Mouse (Mus musculus) T-cell, adult 2 months (primary cell): ENCODE data around the gene Cerkl.

Experiments used
- DNase-seq: peaks from one replicate; pipeline ENCODE4 v3.0.0; 2022; ENCODE audit warnings: low spot score

Cerkl gene

GRCm38 (mm10) chr2:79372486-79373200, 83.9 kb downstream of the Cerkl start:
- DNase-seq = peak; percentile 4

GRCm38 (mm10) chr2:79372154-79372467, 84.5 kb downstream of the Cerkl start:
- no peak for DNase-seq

- no peak for DNase-seq
Measured at GRCm38 (mm10) chr2:79371326-79372153, 85.0 kb downstream of the Cerkl start.

GRCm38 (mm10) chr2:79370711-79371312, 85.8 kb downstream of the Cerkl start:
- peak; percentile 58 for DNase-seq

- DNase-seq = no peak
Measured at GRCm38 (mm10) chr2:79369905-79370304, 86.7 kb downstream of the Cerkl start.

- DNase-seq = no peak
Measured at GRCm38 (mm10) chr2:79369061-79369524, 87.5 kb downstream of the Cerkl start.

GRCm38 (mm10) chr2:79368661-79369060, 87.9 kb downstream of the Cerkl start:
- DNase-seq = no peak

GRCm38 (mm10) chr2:79367451-79368450, 88.8 kb downstream of the Cerkl start:
- peak; percentile 4 for DNase-seq

- no peak for DNase-seq
Measured at GRCm38 (mm10) chr2:79363920-79364319, 92.7 kb downstream of the Cerkl start.

GRCm38 (mm10) chr2:79362029-79362428, 94.6 kb downstream of the Cerkl start:
- DNase-seq = no peak

- DNase-seq = no peak
Measured at GRCm38 (mm10) chr2:79357835-79358234, 98.8 kb downstream of the Cerkl start.

- DNase-seq = no peak
Measured at GRCm38 (mm10) chr2:79354773-79355172, 101.8 kb downstream of the Cerkl start.

- DNase-seq = no peak
Measured at GRCm38 (mm10) chr2:79352100-79352802, 104.3 kb downstream of the Cerkl start.

GRCm38 (mm10) chr2:79351179-79352099, 105.1 kb downstream of the Cerkl start:
- DNase-seq = no peak

- DNase-seq = no peak
Measured at GRCm38 (mm10) chr2:79343115-79343514, 113.5 kb downstream of the Cerkl start.

- DNase-seq = no peak
Measured at GRCm38 (mm10) chr2:79339003-79339402, 117.6 kb downstream of the Cerkl start.

GRCm38 (mm10) chr2:79336141-79336540, 120.4 kb downstream of the Cerkl start:
- peak; percentile 3 for DNase-seq

- no peak for DNase-seq
Measured at GRCm38 (mm10) chr2:79334661-79335060, 121.9 kb downstream of the Cerkl start.

GRCm38 (mm10) chr2:79328079-79328478, 128.5 kb downstream of the Cerkl start:
- no peak for DNase-seq
